Mouse (Mus musculus) bone marrow, adult 2 months (tissue): Measurements from ENCODE around the gene Auts2.

Experiments
- CTCF ChIP-seq: fragments of 200-500 bp; IDR thresholded peaks from 2 replicates; pipeline ENCODE4 v1.5.1; 2011; ENCODE audit warnings: low read length, control low read depth; ENCODE audit not compliant: control insufficient read depth, insufficient read depth
- POLR2A ChIP-seq: fragments of 200-500 bp; IDR thresholded peaks from 2 replicates; pipeline ENCODE4 v1.6.1; 2011; ENCODE audit warnings: low read depth, mild to moderate bottlenecking, control low read depth, low read length, borderline replicate concordance; ENCODE audit not compliant: control insufficient read depth

DNA sequence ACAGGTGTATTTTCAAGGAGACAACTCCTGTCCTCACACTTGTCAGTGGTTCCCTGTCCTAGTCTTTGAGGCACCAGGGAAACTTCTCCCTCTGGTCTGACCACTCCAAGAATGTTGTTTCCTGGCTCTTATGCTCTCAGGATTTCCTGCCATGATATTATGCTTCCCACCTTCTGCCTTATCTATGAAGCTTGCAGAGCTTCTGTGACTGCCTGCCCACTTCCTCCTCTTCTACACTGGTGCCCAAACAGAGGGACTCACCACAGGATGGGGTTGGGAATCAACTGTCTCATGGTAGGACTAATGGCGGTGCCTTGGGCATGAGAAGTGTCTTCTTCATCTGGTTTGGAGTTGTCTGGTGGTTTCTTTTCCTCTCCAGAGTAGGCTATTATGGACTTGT, 818.6 kb downstream of the Auts2 start:
- no peak for TF ChIP-seq CTCF
- TF ChIP-seq POLR2A, result no peak
